Mouse (Mus musculus): ENCODE measurements around the gene Lrrc58. TPM values are rescaled to one million over a fixed set of nuclear protein-coding genes. Genes with fewer than 3 reads are reported as not detected.

The Lrrc58 gene
- total and polyA plus RNA-seq, 3 experiments, result 11.0 to 29.6 (median 24.8) TPM

DNA sequence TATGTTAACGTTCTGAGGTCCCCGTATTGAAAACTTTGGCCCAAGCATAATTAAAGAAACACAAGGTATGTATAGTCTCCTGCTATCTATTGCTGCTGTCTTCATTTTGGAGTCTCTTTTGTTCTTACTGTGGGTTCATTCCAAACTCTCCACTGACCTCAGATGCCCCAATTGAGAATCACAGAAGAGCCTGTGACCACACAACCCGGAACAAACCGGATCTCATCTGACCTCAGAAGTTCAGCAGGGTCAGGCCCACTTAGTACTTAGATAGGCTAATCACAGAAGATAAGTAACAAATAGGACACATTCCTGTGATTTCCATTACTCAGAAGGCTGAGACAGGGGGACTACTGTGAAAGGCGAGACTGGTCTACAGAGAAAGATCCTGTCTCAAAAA, 13.6 kb upstream of the Lrrc58 start:
- no peak overlapping the region for H3K4me3 ChIP-seq (ENCODE audit: control insufficient read depth in 1 of 2, insufficient read depth in 1 of 2, low read depth in 2 of 2, low read length in 2 of 2)
- peaks cover 2 to 4% of the 10 kb centered on the region in 2 experiments for H3K27me3 ChIP-seq (ENCODE audit: control insufficient read depth in 1 of 2, insufficient read depth in 2 of 2, low read length in 2 of 2)
- no peak for DNase-seq (ENCODE audit: low read depth, low spot score)
- H3K79me2 ChIP-seq (ENCODE audit: control insufficient read depth, insufficient read depth, low read length, poor library complexity), result no peaks in the 10 kb centered on the region
- H3K36me3 ChIP-seq (ENCODE audit: control insufficient read depth in 1 of 2, insufficient read depth in 2 of 2, low read length in 2 of 2), result no peaks in the 10 kb centered on the region
- H3K9ac ChIP-seq (ENCODE audit: control insufficient read depth, low read depth, low read length, poor library complexity, severe bottlenecking), result no peak overlapping the region
- H3K4me1 ChIP-seq (ENCODE audit: control insufficient read depth in 1 of 2, insufficient read depth in 2 of 2, low read length in 2 of 2), result no peaks in the 10 kb centered on the region
- no peaks in the 10 kb centered on the region for H3K9me3 ChIP-seq (replicated peaks; ENCODE audit: insufficient read depth, low read length)
- TF ChIP-seq ZNF384 (IDR thresholded peaks at IDR 0.05; ENCODE audit: low read depth, low read length), result no peak
- no peak for TF ChIP-seq MYC (IDR thresholded peaks at IDR 0.05; ENCODE audit: low read depth, low read length)
- no peak for TF ChIP-seq MEF2A (IDR thresholded peaks at IDR 0.05; ENCODE audit: extremely low read depth, insufficient replicate concordance, low read depth, low read length, poor library complexity, severe bottlenecking)
- TF ChIP-seq ZKSCAN1 (IDR thresholded peaks at IDR 0.05; ENCODE audit: low read depth, low read length), result no peak
- no peak for TF ChIP-seq NRF1 (IDR thresholded peaks at IDR 0.05; ENCODE audit: insufficient read depth, low read depth, low read length, poor library complexity, severe bottlenecking)
- no peak for TF ChIP-seq ELF1 (IDR thresholded peaks at IDR 0.05; ENCODE audit: low read depth, low read length)
- no peak for TF ChIP-seq POLR2AphosphoS2 (IDR thresholded peaks at IDR 0.05; ENCODE audit: low read length)
- no peak for TF ChIP-seq EP300 (IDR thresholded peaks at IDR 0.05; ENCODE audit: low read depth in 1 of 2, low read length in 2 of 2)
- TF ChIP-seq USF2 (IDR thresholded peaks at IDR 0.05; ENCODE audit: borderline replicate concordance in 1 of 2, insufficient read depth in 1 of 2, low read depth in 1 of 2, low read length in 2 of 2), result no peak
- TF ChIP-seq E2F4 (IDR thresholded peaks at IDR 0.05; ENCODE audit: borderline replicate concordance, low read depth, low read length), result no peak
- TF ChIP-seq POLR2AphosphoS5 (IDR thresholded peaks at IDR 0.05; ENCODE audit: borderline replicate concordance, low read depth, low read length), result no peak
- no peak for TF ChIP-seq UBTF (IDR thresholded peaks at IDR 0.05; ENCODE audit: borderline replicate concordance, insufficient read depth, low read depth, low read length)
- TF ChIP-seq POLR2A (IDR thresholded peaks at IDR 0.05; ENCODE audit: control insufficient read depth in 1 of 2, insufficient read depth in 1 of 2, low read depth in 1 of 2, low read length in 2 of 2, poor library complexity in 1 of 2), result no peak
- TF ChIP-seq USF1 (IDR thresholded peaks at IDR 0.05; ENCODE audit: low read depth, low read length), result no peak
- TF ChIP-seq TBP (IDR thresholded peaks at IDR 0.05; ENCODE audit: low read depth, low read length), result no peak
- TF ChIP-seq RAD21 (IDR thresholded peaks at IDR 0.05; ENCODE audit: low read depth, low read length), result no peak
- no peak for TF ChIP-seq CHD1 (IDR thresholded peaks at IDR 0.05; ENCODE audit: low read depth, low read length)
- no peak overlapping the region for H3K27ac ChIP-seq (ENCODE audit: control insufficient read depth, low read depth, low read length)

DNA sequence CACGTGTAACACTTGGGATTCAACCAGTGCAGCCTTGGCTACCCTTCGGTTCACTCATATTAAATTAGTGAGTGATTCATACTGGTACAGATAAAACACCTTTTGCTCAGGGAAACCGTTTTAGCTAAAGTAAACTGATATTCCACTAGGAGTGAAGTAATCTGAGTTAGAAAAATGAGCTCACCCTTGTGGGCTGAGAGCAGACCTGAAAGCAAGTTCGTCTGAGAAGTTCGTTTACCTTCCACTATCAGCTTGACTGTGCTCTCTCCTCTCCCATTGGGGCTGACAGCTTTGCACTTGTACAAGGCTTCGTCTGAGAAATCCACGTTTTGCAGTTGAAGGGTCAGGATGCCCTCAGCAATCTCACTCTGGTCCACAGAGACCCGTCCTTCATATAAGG, 12.6 kb upstream of the Lrrc58 start:
- no peak overlapping the region for H3K4me3 ChIP-seq (ENCODE audit: control insufficient read depth in 1 of 2, insufficient read depth in 1 of 2, low read depth in 2 of 2, low read length in 2 of 2)
- H3K4me1 ChIP-seq (ENCODE audit: control insufficient read depth in 1 of 2, insufficient read depth in 2 of 2, low read length in 2 of 2), result no peaks in the 10 kb centered on the region
- H3K27me3 ChIP-seq (ENCODE audit: control insufficient read depth in 1 of 2, insufficient read depth in 2 of 2, low read length in 2 of 2), result peaks cover 2% of the 10 kb centered on the region in 2 experiments
- H3K9ac ChIP-seq (ENCODE audit: control insufficient read depth, low read depth, low read length, poor library complexity, severe bottlenecking), result no peak overlapping the region
- DNase-seq (ENCODE audit: low read depth, low spot score), result no peak
- no peak overlapping the region for H3K27ac ChIP-seq (ENCODE audit: control insufficient read depth, low read depth, low read length)
- H3K9me3 ChIP-seq (replicated peaks; ENCODE audit: insufficient read depth, low read length), result no peaks in the 10 kb centered on the region
- H3K36me3 ChIP-seq (ENCODE audit: control insufficient read depth in 1 of 2, insufficient read depth in 2 of 2, low read length in 2 of 2), result no peaks in the 10 kb centered on the region
- TF ChIP-seq NELFE (IDR thresholded peaks at IDR 0.05; ENCODE audit: low read depth, low read length) (no peak), TAL1 (IDR thresholded peaks at IDR 0.05; ENCODE audit: low read length) (no peak), ZC3H11A (IDR thresholded peaks at IDR 0.05; ENCODE audit: low read depth, low read length) (no peak), MEF2A (IDR thresholded peaks at IDR 0.05; ENCODE audit: extremely low read depth, insufficient replicate concordance, low read depth, low read length, poor library complexity, severe bottlenecking) (no peak), NRF1 (IDR thresholded peaks at IDR 0.05; ENCODE audit: insufficient read depth, low read depth, low read length, poor library complexity, severe bottlenecking) (no peak), TCF12 (IDR thresholded peaks at IDR 0.05; ENCODE audit: low read depth, low read length) (no peak), MAFK (IDR thresholded peaks at IDR 0.05; ENCODE audit: borderline replicate concordance, low read depth, low read length) (no peak), ZKSCAN1 (IDR thresholded peaks at IDR 0.05; ENCODE audit: low read depth, low read length) (no peak), RCOR1 (IDR thresholded peaks at IDR 0.05; ENCODE audit: low read depth, low read length) (no peak), GABPA (IDR thresholded peaks at IDR 0.05; ENCODE audit: low read depth, low read length) (no peak), MXI1 (IDR thresholded peaks at IDR 0.05; ENCODE audit: low read depth, low read length) (no peak), POLR2A (IDR thresholded peaks at IDR 0.05; ENCODE audit: control insufficient read depth in 1 of 2, insufficient read depth in 1 of 2, low read depth in 1 of 2, low read length in 2 of 2, poor library complexity in 1 of 2) (no peak), POLR2AphosphoS5 (IDR thresholded peaks at IDR 0.05; ENCODE audit: borderline replicate concordance, low read depth, low read length) (no peak), CHD1 (IDR thresholded peaks at IDR 0.05; ENCODE audit: low read depth, low read length) (no peak), JUND (IDR thresholded peaks at IDR 0.05; ENCODE audit: low read depth, low read length) (no peak), TBP (IDR thresholded peaks at IDR 0.05; ENCODE audit: low read depth, low read length) (no peak)
- no peaks in the 10 kb centered on the region for H3K79me2 ChIP-seq (ENCODE audit: control insufficient read depth, insufficient read depth, low read length, poor library complexity)
